Mouse (Mus musculus): Measurements from ENCODE around the gene Gng7.
"Not testable (repeated sequence)": the region's sequence is repeated elsewhere in the genome, so short reads cannot be mapped to it uniquely, and the experiment has no call there.

Gene Gng7

GRCm38 (mm10) chr10:81014393-81015384, at the start of gene Gng7:
Gene Gng7 (minus strand): TSS chr10:81014945.
- peak; percentile 92 for DNase-seq (ENCODE audit: low spot score)

GRCm38 (mm10) chr10:81064519-81064918, 49.8 kb upstream of the Gng7 start:
- DNase-seq (ENCODE audit: low spot score) = not testable (repeated sequence)

GRCm38 (mm10) chr10:81062710-81063109, 48.0 kb upstream of the Gng7 start:
- no peak for DNase-seq (ENCODE audit: low spot score)

GRCm38 (mm10) chr10:81059603-81060543, 45.1 kb upstream of the Gng7 start, which contains the start of gene Sgta:
Gene Sgta (minus strand): TSS chr10:81060181.
- peak; percentile 99 for DNase-seq (ENCODE audit: low spot score)

GRCm38 (mm10) chr10:81058896-81059295, 44.2 kb upstream of the Gng7 start:
- DNase-seq (ENCODE audit: low spot score) = no peak

GRCm38 (mm10) chr10:81057406-81058130, 42.8 kb upstream of the Gng7 start:
- DNase-seq (ENCODE audit: low spot score) = no peak

GRCm38 (mm10) chr10:81055802-81056340, 41.1 kb upstream of the Gng7 start:
- DNase-seq (ENCODE audit: low spot score) = not testable (repeated sequence)

GRCm38 (mm10) chr10:81055169-81055568, 40.4 kb upstream of the Gng7 start:
- DNase-seq (ENCODE audit: low spot score) = no peak

GRCm38 (mm10) chr10:81052577-81052976, 37.8 kb upstream of the Gng7 start:
- DNase-seq (ENCODE audit: low spot score) = no peak

GRCm38 (mm10) chr10:81051133-81051532, 36.4 kb upstream of the Gng7 start:
- no peak for DNase-seq (ENCODE audit: low spot score)

GRCm38 (mm10) chr10:81050645-81051044, 35.9 kb upstream of the Gng7 start:
- no peak for DNase-seq (ENCODE audit: low spot score)

GRCm38 (mm10) chr10:81045246-81045645, 30.5 kb upstream of the Gng7 start:
- DNase-seq (ENCODE audit: low spot score) = not testable (repeated sequence)

- peak; percentile 47 for DNase-seq (ENCODE audit: low spot score)
Measured at GRCm38 (mm10) chr10:81041458-81042175, 26.9 kb upstream of the Gng7 start.

- DNase-seq (ENCODE audit: low spot score) = peak; percentile 98
Measured at GRCm38 (mm10) chr10:81036988-81037580, 22.3 kb upstream of the Gng7 start, which contains the start of gene Slc39a3. Gene Slc39a3 (minus strand): TSS chr10:81037426.

- DNase-seq (ENCODE audit: low spot score) = no peak
Measured at GRCm38 (mm10) chr10:81036251-81036650, 21.5 kb upstream of the Gng7 start.

- no peak for DNase-seq (ENCODE audit: low spot score)
Measured at GRCm38 (mm10) chr10:81033586-81033985, 18.8 kb upstream of the Gng7 start.

- no peak for DNase-seq (ENCODE audit: low spot score)
Measured at GRCm38 (mm10) chr10:81029031-81029430, 14.3 kb upstream of the Gng7 start.

- DNase-seq (ENCODE audit: low spot score) = no peak
Measured at GRCm38 (mm10) chr10:81028219-81028618, 13.5 kb upstream of the Gng7 start.

GRCm38 (mm10) chr10:81027331-81027730, 12.6 kb upstream of the Gng7 start:
- DNase-seq (ENCODE audit: low spot score) = no peak

- no peak for DNase-seq (ENCODE audit: low spot score)
Measured at GRCm38 (mm10) chr10:81026857-81027256, 12.1 kb upstream of the Gng7 start.

Measured in yolk sac, embryonic 10.5 days (tissue).